Mouse (Mus musculus): ENCODE measurements around the gene Pctp. TPM values are rescaled to one million over a fixed set of nuclear protein-coding genes. Genes with fewer than 3 reads are reported as not detected.
A peak's percentile ranks its signal among the peaks of the same experiment; 100 is the strongest.

Gene Pctp
- polyA plus RNA-seq, 2 experiments, result 4.3 to 5.1 TPM

DNA sequence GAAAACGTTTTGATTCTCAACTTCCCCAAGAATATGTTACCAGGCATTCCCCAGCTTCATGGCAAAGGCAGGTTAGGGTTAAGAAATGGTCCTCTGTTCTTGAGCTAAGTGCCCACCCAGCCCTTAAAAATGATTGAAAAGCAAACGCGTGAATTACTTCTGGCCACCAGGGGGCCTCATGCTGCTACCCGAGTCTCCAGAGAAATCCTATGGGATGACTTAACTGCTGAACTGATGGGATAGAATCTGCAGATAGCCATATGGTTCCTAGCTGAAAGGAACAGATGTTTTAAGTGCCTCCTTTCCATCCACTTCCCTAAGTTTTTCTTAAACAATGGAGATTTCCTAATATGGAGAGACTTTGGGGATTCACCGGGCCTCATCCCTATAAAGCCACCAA, 35.3 kb upstream of the Pctp start:
- DNase-seq (ENCODE audit: low read depth in 3 of 3, low spot score in 3 of 3) (no peak), ATAC-seq (ENCODE audit: insufficient read depth) (no peak)
- Histone ChIP-seq H3K4me2 (ENCODE audit: low read depth) (no peak overlapping the region), H3K4me1 (replicated peaks; ENCODE audit: control insufficient read depth in 2 of 2, insufficient read depth in 2 of 2, low read length in 1 of 2) (no peaks in the 10 kb centered on the region), H3K4me3 (ENCODE audit: insufficient read depth in 1 of 2, low read depth in 2 of 2, low read length in 2 of 2) (no peak overlapping the region), H3K9ac (replicated peaks) (no peak overlapping the region), H3K27ac (no peak overlapping the region), H3K9me3 (ENCODE audit: control insufficient read depth, low read length) (no peaks in the 10 kb centered on the region), H3K27me3 (ENCODE audit: control insufficient read depth, insufficient read depth, low read length) (no peaks in the 10 kb centered on the region; the same call in 1 of the 2 replicates), H3K36me3 (replicated peaks; ENCODE audit: control insufficient read depth, insufficient read depth, low read depth) (no peaks in the 10 kb centered on the region)
- 24% methylated on average over 5 of the region's 5 CpGs for WGBS (ENCODE audit: insufficient replicate concordance)
- TF ChIP-seq CTCF (IDR thresholded peaks at IDR 0.05; ENCODE audit: low read depth), result peak; percentile 65
- no peak for TF ChIP-seq EP300 (IDR thresholded peaks at IDR 0.05; ENCODE audit: low read depth)

- DNase-seq (ENCODE audit: low read depth in 3 of 3, low spot score in 3 of 3), result no peak
- H3K4me3 ChIP-seq (ENCODE audit: insufficient read depth in 1 of 2, low read depth in 2 of 2, low read length in 2 of 2), result no peak overlapping the region
- H3K9me3 ChIP-seq (ENCODE audit: control insufficient read depth, low read length), result no peaks in the 10 kb centered on the region
These were observed 33.7 kb upstream of the Pctp start for GRCm38 (mm10) chr11:90036416-90036815.

GRCm38 (mm10) chr11:90035532-90035931, 32.8 kb upstream of the Pctp start:
- no peak overlapping the region for H3K27ac ChIP-seq
- ATAC-seq (ENCODE audit: insufficient read depth) (no peak), DNase-seq (ENCODE audit: low read depth in 3 of 3, low spot score in 3 of 3) (no peak)
- no peak for TF ChIP-seq EP300 (IDR thresholded peaks at IDR 0.05; ENCODE audit: low read depth)
- no peak for TF ChIP-seq CTCF (IDR thresholded peaks at IDR 0.05; ENCODE audit: low read depth)
- H3K27me3 ChIP-seq (ENCODE audit: control insufficient read depth, insufficient read depth, low read length), result no peaks in the 10 kb centered on the region; the same call in none of the 2 replicates
- no peak overlapping the region for H3K9ac ChIP-seq (replicated peaks)
- H3K36me3 ChIP-seq (replicated peaks; ENCODE audit: control insufficient read depth, insufficient read depth, low read depth), result no peaks in the 10 kb centered on the region
- H3K4me2 ChIP-seq (ENCODE audit: low read depth), result no peak overlapping the region
- 67% methylated on average over 14 of the region's 14 CpGs for WGBS (ENCODE audit: insufficient replicate concordance)
- H3K4me1 ChIP-seq (replicated peaks; ENCODE audit: control insufficient read depth in 2 of 2, insufficient read depth in 2 of 2, low read length in 1 of 2), result no peaks in the 10 kb centered on the region
- H3K9me3 ChIP-seq (ENCODE audit: control insufficient read depth, low read length), result no peaks in the 10 kb centered on the region
- H3K4me3 ChIP-seq (ENCODE audit: insufficient read depth in 1 of 2, low read depth in 2 of 2, low read length in 2 of 2), result no peak overlapping the region

More at GRCm38 (mm10) chr11:90036416-90036815, 33.7 kb upstream of the Pctp start:
- Histone ChIP-seq H3K9ac (replicated peaks) (no peak overlapping the region), H3K27me3 (ENCODE audit: control insufficient read depth, insufficient read depth, low read length) (no peaks in the 10 kb centered on the region; the same call in none of the 2 replicates), H3K4me1 (replicated peaks; ENCODE audit: control insufficient read depth in 2 of 2, insufficient read depth in 2 of 2, low read length in 1 of 2) (no peaks in the 10 kb centered on the region), H3K4me2 (ENCODE audit: low read depth) (no peak overlapping the region), H3K36me3 (replicated peaks; ENCODE audit: control insufficient read depth, insufficient read depth, low read depth) (no peaks in the 10 kb centered on the region), H3K27ac (no peak overlapping the region)
- TF ChIP-seq CTCF (IDR thresholded peaks at IDR 0.05; ENCODE audit: low read depth), result peak; percentile 62
- TF ChIP-seq EP300 (IDR thresholded peaks at IDR 0.05; ENCODE audit: low read depth), result no peak
- WGBS (ENCODE audit: insufficient replicate concordance), result 55% methylated on average over 4 of the region's 4 CpGs
- ATAC-seq (ENCODE audit: insufficient read depth), result no peak

DNA sequence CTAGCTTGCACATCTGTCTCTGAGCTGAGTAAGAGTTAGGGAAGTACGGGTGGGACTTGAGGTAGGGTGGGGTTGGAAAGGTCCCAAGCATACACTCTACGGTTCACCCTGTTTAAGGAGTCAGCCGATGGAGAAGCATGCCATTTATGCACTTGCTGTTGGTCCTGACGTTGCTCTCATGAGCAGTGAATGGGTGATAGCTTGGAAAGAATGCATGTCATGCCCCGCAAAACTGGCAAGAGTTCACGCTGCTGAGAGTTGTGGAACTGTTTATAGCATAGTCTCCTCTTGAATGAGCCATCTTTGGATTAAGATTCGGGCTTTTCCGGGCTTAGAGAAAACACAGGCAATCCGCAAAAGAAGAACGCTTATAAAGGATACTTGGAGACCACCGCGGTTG, 32.0 kb upstream of the Pctp start:
- no peak for TF ChIP-seq EP300 (IDR thresholded peaks at IDR 0.05; ENCODE audit: low read depth)
- TF ChIP-seq CTCF (IDR thresholded peaks at IDR 0.05; ENCODE audit: low read depth), result no peak
- no peak overlapping the region for H3K9ac ChIP-seq (replicated peaks)
- no peaks in the 10 kb centered on the region for H3K36me3 ChIP-seq (replicated peaks; ENCODE audit: control insufficient read depth, insufficient read depth, low read depth)
- peaks cover 0 to 2% of the 10 kb centered on the region in 2 experiments; a peak in 1 of 4 replicates for H3K4me1 ChIP-seq (replicated peaks; ENCODE audit: control insufficient read depth in 2 of 2, insufficient read depth in 2 of 2, low read length in 1 of 2)
- H3K27ac ChIP-seq, result no peak overlapping the region
- H3K4me3 ChIP-seq (ENCODE audit: insufficient read depth in 1 of 2, low read depth in 2 of 2, low read length in 2 of 2), result no peak overlapping the region
- no peak for DNase-seq (ENCODE audit: low read depth in 3 of 3, low spot score in 3 of 3)
- no peak overlapping the region for H3K4me2 ChIP-seq (ENCODE audit: low read depth)
- H3K27me3 ChIP-seq (ENCODE audit: control insufficient read depth, insufficient read depth, low read length), result no peaks in the 10 kb centered on the region; the same call in none of the 2 replicates
- no peaks in the 10 kb centered on the region for H3K9me3 ChIP-seq (ENCODE audit: control insufficient read depth, low read length)
- WGBS (ENCODE audit: insufficient replicate concordance), result 65% methylated on average over 12 of the region's 12 CpGs
- no peak for ATAC-seq (ENCODE audit: insufficient read depth)

- Histone ChIP-seq H3K4me3 (ENCODE audit: insufficient read depth in 1 of 2, low read depth in 2 of 2, low read length in 2 of 2) (no peak overlapping the region), H3K9me3 (ENCODE audit: control insufficient read depth, low read length) (no peaks in the 10 kb centered on the region), H3K36me3 (replicated peaks; ENCODE audit: control insufficient read depth, insufficient read depth, low read depth) (no peaks in the 10 kb centered on the region), H3K9ac (replicated peaks) (no peak overlapping the region), H3K4me2 (ENCODE audit: low read depth) (no peak overlapping the region), H3K4me1 (replicated peaks; ENCODE audit: control insufficient read depth in 2 of 2, insufficient read depth in 2 of 2, low read length in 1 of 2) (peaks cover 0 to 2% of the 10 kb centered on the region in 2 experiments; a peak in 1 of 4 replicates), H3K27me3 (ENCODE audit: control insufficient read depth, insufficient read depth, low read length) (no peaks in the 10 kb centered on the region; the same call in none of the 2 replicates), H3K27ac (no peak overlapping the region)
- no peak for ATAC-seq (ENCODE audit: insufficient read depth)
- TF ChIP-seq CTCF (IDR thresholded peaks at IDR 0.05; ENCODE audit: low read depth), result no peak
- no peak for DNase-seq (ENCODE audit: low read depth in 3 of 3, low spot score in 3 of 3)
- 52% methylated on average over 5 of the region's 5 CpGs for WGBS (ENCODE audit: insufficient replicate concordance)
These were observed 30.7 kb upstream of the Pctp start for GRCm38 (mm10) chr11:90033442-90033841.

Data from liver, embryonic 14.5 days (tissue).